Mouse (Mus musculus) liver, adult 2 months (tissue): ENCODE data around the gene Atp6v1g3. TPM values are rescaled to one million over a fixed set of nuclear protein-coding genes. Genes with fewer than 3 reads are reported as not detected.

Experiments
- DNase-seq: peaks from one replicate; pipeline ENCODE4 v3.0.0-alpha.2; 2011; ENCODE audit warnings: low read depth, low spot score; ENCODE audit errors: extremely low read depth
- H3K27ac ChIP-seq: fragments of 200-500 bp; replicated peaks from 2 replicates; pipeline ENCODE4 v1.5.1; 2012; ENCODE audit warnings: low read depth, mild to moderate bottlenecking, control low read depth, inconsistent platforms, low read length; ENCODE audit not compliant: insufficient read depth
- H3K27me3 ChIP-seq: fragments of 200-500 bp; 2 replicates; pipeline ENCODE4 v1.6.1; 2012; ENCODE audit warnings: mild to moderate bottlenecking, moderate library complexity, low read length, inconsistent platforms; ENCODE audit not compliant: control insufficient read depth, insufficient read depth
- H3K36me3 ChIP-seq: fragments of 200-500 bp; 2 replicates; pipeline ENCODE4 v1.6.1; 2012; ENCODE audit warnings: low read length, inconsistent platforms; ENCODE audit not compliant: control insufficient read depth, insufficient read depth
- H3K4me1 ChIP-seq: fragments of 200-500 bp; 2 replicates; pipeline ENCODE4 v1.6.1; 2011; ENCODE audit warnings: low read length; ENCODE audit not compliant: control insufficient read depth, insufficient read depth
- H3K4me3 ChIP-seq: fragments of 200-500 bp; 2 replicates; pipeline ENCODE4 v1.5.1; 2011; ENCODE audit warnings: low read depth, mild to moderate bottlenecking, control low read depth, low read length, moderate library complexity; ENCODE audit not compliant: insufficient read depth
- H3K79me2 ChIP-seq: fragments of 200-500 bp; 2 replicates; pipeline ENCODE4 v1.6.1; 2012; ENCODE audit warnings: inconsistent platforms, mild to moderate bottlenecking, low read length, moderate library complexity; ENCODE audit not compliant: control insufficient read depth, insufficient read depth
- H3K9ac ChIP-seq: fragments of 200-500 bp; 2 replicates; pipeline ENCODE4 v1.6.1; 2012; ENCODE audit warnings: low read depth, mild to moderate bottlenecking, control low read depth, inconsistent platforms, low read length
- CTCF ChIP-seq: fragments of 200-500 bp; IDR thresholded peaks from 2 replicates; pipeline ENCODE4 v1.5.1; 2011; ENCODE audit warnings: low read depth, low read length, control low read depth
- POLR2A ChIP-seq: fragments of 200-500 bp; IDR thresholded peaks from 2 replicates; pipeline ENCODE4 v1.6.1; 2011; ENCODE audit warnings: low read length, control low read depth; ENCODE audit not compliant: insufficient read depth; ENCODE audit errors: extremely low read depth
- WGBS: fragments of 180-500 bp; shearing (Covaris S2); methylation state at CpG from one replicate; pipeline ENCODE4 v1.1.7; 2018; 5-methylcytosine and 5-hydroxymethylcytosine counted together
- polyA plus RNA-seq: library from polyadenylated mRNA; depleted of rRNA; stranded (reverse); fragments of >200 nt; gene quantifications from 2 replicates; pipeline ENCODE4 v1.2.3, GENCODE M21; 2012
- total RNA-seq: library from RNA; depleted of rRNA; stranded (reverse); fragments of >200 nt; gene quantifications from 2 replicates; pipeline ENCODE4 v1.2.3, GENCODE M21; 2014

Atp6v1g3 gene
- total and polyA plus RNA-seq, 2 experiments: not detected

- 82% methylated on average over 2 of the region's 2 CpGs for WGBS
Observed at GRCm38 (mm10) chr1:138302756-138303155, 29.2 kb downstream of the Atp6v1g3 start.

DNA sequence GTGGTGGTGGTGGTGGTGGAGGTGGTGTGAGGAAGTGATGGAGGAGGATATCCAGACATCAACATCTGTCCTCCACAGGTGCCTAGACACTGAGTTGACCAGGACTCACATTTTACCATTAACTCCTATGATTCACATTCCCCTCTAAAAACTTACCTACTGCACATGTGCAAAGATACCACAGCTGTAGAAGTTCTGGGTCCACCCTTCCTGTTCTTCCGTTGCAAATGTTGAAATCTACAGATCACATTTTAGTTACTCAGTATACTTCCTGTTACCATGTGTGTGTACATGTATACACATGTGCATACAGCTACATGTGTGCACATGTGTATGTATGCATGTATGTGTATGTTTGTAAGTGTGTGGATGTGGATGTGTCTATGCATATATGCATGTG, 29.8 kb downstream of the Atp6v1g3 start:
- no peak for DNase-seq
- WGBS: 64% methylated on average over 1 of the region's 1 CpGs
- no peaks in the 10 kb centered on the region for H3K4me1 ChIP-seq
- H3K27me3 ChIP-seq: no peaks in the 10 kb centered on the region; the same call in 1 of the 2 replicates
- no peaks in the 10 kb centered on the region for H3K79me2 ChIP-seq
- H3K4me3 ChIP-seq: no peak overlapping the region
- H3K9ac ChIP-seq: no peak overlapping the region
- no peak overlapping the region for H3K27ac ChIP-seq
- H3K36me3 ChIP-seq: no peaks in the 10 kb centered on the region
- TF ChIP-seq CTCF (no peak), POLR2A (no peak)

More at GRCm38 (mm10) chr1:138302756-138303155, 29.2 kb downstream of the Atp6v1g3 start:
- H3K27me3 ChIP-seq: no peaks in the 10 kb centered on the region; the same call in 1 of the 2 replicates
- H3K36me3 ChIP-seq: no peaks in the 10 kb centered on the region
- H3K9ac ChIP-seq: no peak overlapping the region
- no peak for DNase-seq
- H3K27ac ChIP-seq: no peak overlapping the region
- H3K4me3 ChIP-seq: no peak overlapping the region
- no peaks in the 10 kb centered on the region for H3K79me2 ChIP-seq
- H3K4me1 ChIP-seq: no peaks in the 10 kb centered on the region
- TF ChIP-seq CTCF: no peak
- TF ChIP-seq POLR2A: no peak

DNA sequence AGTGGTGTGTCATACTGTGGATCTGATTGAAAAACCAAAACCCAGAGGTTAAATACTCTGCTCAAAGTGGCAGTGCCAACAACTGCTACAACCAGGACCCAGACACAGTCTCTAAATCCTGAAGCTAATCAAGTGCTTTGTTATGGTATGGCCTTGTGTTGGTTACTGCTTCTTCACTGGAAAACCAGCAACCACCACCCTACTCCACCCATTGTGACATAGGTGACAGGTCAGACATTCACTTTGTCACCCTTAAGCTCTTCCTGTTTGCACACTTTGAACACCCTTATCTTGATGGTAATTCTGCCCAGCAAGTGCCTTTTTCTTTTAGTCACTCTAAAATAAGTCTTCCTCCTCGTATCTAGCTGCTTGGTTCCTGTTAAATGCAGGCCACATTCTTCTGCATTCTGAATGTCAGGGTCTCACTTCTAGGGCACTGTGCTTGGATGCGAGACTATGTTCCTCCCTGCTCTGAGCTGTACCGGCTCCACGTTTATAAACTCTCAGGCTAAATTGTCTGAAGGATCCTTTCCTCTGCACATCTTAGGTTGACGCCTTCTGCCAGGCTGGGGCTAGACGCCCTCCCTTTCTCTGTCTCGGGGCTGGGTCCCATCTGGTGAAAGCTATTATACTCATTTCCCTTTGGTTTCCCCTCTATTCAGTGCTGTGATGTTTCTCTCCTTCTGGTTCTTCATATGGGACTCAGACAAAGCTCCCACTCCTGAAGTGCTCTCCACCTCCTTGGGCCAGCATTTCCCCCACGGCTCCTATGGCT, 30.8 kb downstream of the Atp6v1g3 start:
- Histone ChIP-seq H3K27me3 (no peaks in the 10 kb centered on the region; the same call in 1 of the 2 replicates), H3K4me3 (no peak overlapping the region), H3K79me2 (no peaks in the 10 kb centered on the region), H3K9ac (no peak overlapping the region), H3K27ac (no peak overlapping the region), H3K36me3 (no peaks in the 10 kb centered on the region), H3K4me1 (no peaks in the 10 kb centered on the region)
- WGBS: 80% methylated on average over 8 of the region's 8 CpGs
- TF ChIP-seq CTCF (no peak), POLR2A (no peak)
- no peak for DNase-seq

DNA sequence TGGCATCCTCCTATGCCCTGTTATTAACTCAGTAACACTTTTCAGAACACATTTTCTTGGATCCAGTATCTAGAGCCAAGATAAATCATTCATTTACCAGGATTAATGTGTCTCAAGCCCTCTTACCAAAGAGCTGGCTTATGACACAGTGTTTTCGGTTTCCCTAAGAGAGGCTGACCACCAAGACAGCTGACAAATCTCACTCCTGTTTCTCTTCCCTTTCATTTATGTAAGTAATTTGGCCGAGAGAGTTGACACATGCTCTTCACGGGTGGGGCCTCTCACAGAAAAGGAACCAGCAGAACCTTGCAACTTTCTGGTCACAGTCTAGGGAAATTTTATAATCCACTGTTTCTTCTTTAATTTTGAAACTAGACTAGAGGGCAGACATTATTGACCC, 49.1 kb downstream of the Atp6v1g3 start:
- Histone ChIP-seq H3K27ac (no peak overlapping the region), H3K4me3 (no peak overlapping the region), H3K4me1 (no peaks in the 10 kb centered on the region), H3K79me2 (no peaks in the 10 kb centered on the region), H3K36me3 (no peaks in the 10 kb centered on the region), H3K27me3 (no peaks in the 10 kb centered on the region), H3K9ac (no peak overlapping the region)
- 63% methylated on average over 3 of the region's 3 CpGs for WGBS
- TF ChIP-seq POLR2A (no peak), CTCF (no peak)
- peak; percentile 58 for DNase-seq

DNA sequence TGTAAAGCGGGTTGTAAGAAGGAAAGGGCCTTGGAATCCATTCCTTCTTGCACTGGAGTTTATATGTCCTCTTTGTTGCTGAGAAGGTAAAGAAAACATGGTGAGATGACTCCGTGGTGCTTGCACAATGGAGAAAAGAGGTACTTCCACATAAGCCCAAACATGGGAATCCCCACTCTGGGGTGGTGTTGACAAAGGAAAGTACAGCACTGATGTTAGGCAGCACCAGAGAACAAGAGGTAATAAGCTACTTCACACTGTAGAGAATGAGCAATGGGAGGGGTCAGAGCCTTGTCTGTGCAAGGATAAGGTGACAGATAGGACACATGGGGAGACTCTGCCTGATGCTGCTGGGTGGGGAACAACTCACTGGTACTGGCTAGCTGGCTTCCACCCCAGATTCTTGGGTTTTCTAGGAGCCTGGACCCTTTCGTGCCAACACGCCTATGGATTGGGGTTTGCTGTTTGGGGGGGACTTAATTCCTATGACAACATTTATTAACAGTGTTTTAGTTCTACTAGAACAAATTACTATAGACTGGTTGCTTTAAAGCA, 49.6 kb downstream of the Atp6v1g3 start:
- DNase-seq: peak; percentile 22
- Histone ChIP-seq H3K9ac (no peak overlapping the region), H3K4me1 (no peaks in the 10 kb centered on the region), H3K27me3 (no peaks in the 10 kb centered on the region), H3K79me2 (no peaks in the 10 kb centered on the region), H3K4me3 (no peak overlapping the region), H3K27ac (no peak overlapping the region), H3K36me3 (no peaks in the 10 kb centered on the region)
- WGBS: 83% methylated on average over 4 of the region's 4 CpGs
- TF ChIP-seq CTCF: no peak
- TF ChIP-seq POLR2A: no peak

GRCm38 (mm10) chr1:138326091-138326490, 52.6 kb downstream of the Atp6v1g3 start:
- no peaks in the 10 kb centered on the region; the same call in 1 of the 2 replicates for H3K4me1 ChIP-seq
- H3K36me3 ChIP-seq: no peaks in the 10 kb centered on the region
- H3K27ac ChIP-seq: no peak overlapping the region
- no peaks in the 10 kb centered on the region for H3K79me2 ChIP-seq
- 60% methylated on average over 4 of the region's 4 CpGs for WGBS
- H3K9ac ChIP-seq: no peak overlapping the region
- peak; percentile 66 for DNase-seq
- no peaks in the 10 kb centered on the region for H3K27me3 ChIP-seq
- TF ChIP-seq CTCF: no peak
- no peak for TF ChIP-seq POLR2A
- no peak overlapping the region for H3K4me3 ChIP-seq
